Mouse (Mus musculus) erythroid progenitor cell, adult 5-6 weeks (primary cell): ENCODE measurements at regions not wholly inside any gene's neighbourhood (a gene's known extent, or its start where the extent isn't known, plus 50 kb on each side); places are given as distances from the start of the nearest gene placed in this dataset.
A peak's percentile ranks its signal among the peaks of the same experiment; 100 is the strongest.
"Not testable (repeated sequence)": the region's sequence is repeated elsewhere in the genome, so short reads cannot be mapped to it uniquely, and the experiment has no call there.

Experiments
- ATAC-seq: replicated peaks from 2 replicates; pipeline ENCODE4 v1.8.0; 2016; ENCODE audit warnings: moderate number of reproducible peaks, mild to moderate bottlenecking, moderate TSS enrichment, inconsistent platforms; ENCODE audit not compliant: poor library complexity, low FRiP score, severe bottlenecking

- no peak for ATAC-seq
Measured at GRCm38 (mm10) chr13:44650052-44650451, 79.2 kb upstream of the Jarid2 start.

DNA sequence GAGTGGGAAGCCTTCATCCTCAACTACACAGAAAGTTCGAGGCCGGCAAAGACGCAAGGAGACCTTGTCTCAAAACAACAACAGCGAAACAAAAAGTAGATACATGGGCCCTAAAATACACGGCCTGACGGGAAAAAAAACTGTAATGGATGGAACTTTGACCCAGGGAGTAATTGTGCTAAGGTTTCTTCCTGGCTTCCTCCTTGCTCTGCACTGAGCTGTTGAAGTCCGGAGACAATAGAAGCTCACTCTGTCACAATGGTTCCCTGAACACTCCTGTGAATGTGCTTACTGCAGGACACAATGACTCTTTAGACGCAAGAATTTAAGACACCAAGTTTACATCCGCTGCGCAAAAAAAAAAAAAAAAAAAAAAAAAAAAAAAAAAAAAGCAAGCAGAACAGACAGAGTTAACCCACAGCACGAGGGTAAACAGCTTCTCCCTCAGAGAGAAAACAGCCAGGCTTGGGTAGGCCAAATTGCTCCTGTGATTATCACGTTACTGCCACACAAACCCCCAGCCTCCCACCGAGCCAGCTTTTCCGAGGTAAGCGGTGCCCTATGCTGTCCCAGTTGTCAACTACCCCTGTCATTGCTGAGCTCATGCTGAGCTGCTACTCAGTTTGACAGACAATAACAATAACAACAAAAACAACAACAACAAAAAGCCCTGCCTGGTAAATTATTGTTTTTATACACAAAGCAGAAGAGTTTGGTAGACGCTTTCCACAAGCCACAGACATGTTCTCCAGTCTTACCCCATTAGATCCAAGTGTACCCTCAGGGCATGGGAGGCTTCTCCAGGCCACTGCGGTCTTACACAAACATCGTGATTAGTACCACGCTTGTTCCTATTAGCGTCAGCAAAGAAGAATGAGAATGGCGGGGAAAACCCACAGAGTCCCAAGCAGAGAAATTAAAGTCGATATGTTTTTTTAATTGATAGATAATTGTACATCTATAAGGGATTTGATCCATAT, 77.7 kb upstream of the Jarid2 start:
- ATAC-seq: no peak

DNA sequence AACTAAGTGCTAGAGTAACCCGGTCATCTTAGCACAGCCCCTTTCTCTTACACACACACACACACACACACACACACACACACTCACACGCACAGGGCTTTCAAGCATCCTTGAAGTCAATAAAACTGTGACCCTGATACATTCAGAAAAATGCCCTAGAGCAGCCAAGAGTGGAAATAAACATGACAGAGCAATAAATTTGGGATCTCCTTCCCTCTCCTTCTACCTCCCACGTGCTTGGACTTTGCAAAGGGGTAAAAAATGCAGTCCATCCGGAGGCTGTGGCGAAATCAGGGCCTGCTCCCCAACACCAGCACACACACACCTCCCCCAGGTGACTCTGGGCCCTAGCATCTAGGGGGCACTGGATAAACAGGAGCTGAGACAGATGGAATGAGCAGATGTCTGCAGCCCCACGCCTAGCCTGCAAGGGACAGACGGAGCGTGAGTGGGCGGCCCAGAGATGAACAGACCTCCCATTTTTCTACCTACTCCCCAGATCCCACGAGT, 71.3 kb upstream of the Jarid2 start:
- ATAC-seq: no peak

- ATAC-seq: no peak
Measured at GRCm38 (mm10) chr13:44659861-44660260, 69.4 kb upstream of the Jarid2 start.

DNA sequence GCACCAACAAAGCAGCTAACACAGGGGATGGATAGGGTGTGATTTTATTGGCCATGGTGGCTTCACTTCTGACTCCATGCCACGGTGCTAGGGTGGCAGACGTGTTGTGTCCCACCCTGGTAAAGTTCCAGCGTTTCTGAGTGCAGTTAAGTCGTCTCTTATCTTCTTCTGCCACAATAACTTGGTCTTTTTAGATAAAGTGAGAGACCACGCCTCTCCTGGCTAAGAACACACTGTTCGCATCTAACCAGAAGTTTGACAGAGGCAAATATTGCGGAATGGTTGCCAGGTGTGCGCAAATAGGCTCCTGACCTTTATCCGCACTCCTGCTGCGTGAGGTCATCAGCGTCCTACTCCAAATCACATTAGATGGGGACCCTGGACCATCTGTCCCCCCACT, 66.2 kb upstream of the Jarid2 start:
- peak; percentile 87 for ATAC-seq

DNA sequence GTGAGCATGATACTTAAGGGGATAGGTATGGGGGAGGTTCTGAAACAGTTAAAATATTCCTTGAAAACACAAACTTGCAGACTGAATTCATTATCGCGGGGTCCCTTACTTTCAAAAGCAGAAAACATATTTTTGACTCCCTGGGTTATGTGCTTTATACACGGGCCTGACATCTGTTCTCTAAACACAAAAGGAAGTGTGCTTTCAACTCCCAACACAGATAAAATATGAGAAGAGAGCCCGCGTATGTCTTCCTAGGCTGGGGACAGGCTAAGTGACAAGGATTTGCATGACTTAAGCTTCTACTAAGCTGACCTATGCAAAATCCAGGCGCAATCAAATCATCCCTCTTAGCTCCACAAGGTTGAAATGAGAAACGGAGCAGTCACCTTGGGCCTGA, 65.5 kb upstream of the Jarid2 start:
- 0 out of 2 replicates have a peak, but pooled peaks have one; percentile 8 for ATAC-seq

- no peak for ATAC-seq
Measured at GRCm38 (mm10) chr13:44669761-44670160, 59.5 kb upstream of the Jarid2 start.

- ATAC-seq: no peak
Measured at GRCm38 (mm10) chr13:44673337-44673966, 55.8 kb upstream of the Jarid2 start.

GRCm38 (mm10) chr13:44673967-44674357, 55.3 kb upstream of the Jarid2 start:
- ATAC-seq: peak; percentile 43; the same call in 1 of the 2 replicates

GRCm38 (mm10) chr13:44674926-44675650, 54.2 kb upstream of the Jarid2 start:
- no peak for ATAC-seq

DNA sequence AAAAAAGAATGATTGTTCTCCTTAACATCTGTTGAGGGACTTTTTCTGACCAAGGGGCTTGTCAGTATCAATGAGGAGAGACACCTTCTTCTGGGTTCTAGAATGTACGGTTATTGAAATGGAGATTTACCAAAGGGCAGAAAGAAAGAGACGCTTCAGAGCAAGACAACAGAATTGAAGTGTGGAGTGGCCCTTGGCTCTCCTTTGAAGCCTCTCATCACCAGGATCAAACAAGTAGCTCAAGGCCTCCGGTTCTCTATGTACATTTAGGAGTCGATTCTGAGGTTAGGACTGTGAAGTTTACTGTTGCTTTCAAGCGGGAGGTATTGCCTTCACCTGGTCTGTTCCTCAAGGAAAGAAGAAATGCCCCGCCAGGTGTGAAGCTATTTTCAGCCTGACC, 53.2 kb upstream of the Jarid2 start:
- ATAC-seq: no peak

DNA sequence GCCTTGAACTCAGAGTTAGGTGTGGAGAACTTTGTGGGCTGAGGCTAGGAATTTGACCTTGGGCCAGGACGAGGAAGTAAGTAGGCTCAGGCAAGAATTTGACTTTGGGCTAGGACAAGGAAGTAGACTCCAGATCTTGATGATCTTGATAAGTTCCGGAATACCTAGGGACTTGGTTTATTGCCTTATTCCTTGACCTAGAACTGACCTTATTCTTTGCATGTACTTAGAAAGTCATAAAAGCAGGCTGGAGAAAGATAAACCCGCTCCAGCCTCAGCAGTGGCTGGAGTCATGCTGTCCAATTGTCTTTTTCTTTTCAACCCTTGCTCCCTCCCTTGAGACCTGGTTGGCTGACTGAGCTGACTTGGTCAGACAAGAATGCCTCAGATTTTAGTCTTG, 51.2 kb upstream of the Jarid2 start:
- no peak for ATAC-seq

DNA sequence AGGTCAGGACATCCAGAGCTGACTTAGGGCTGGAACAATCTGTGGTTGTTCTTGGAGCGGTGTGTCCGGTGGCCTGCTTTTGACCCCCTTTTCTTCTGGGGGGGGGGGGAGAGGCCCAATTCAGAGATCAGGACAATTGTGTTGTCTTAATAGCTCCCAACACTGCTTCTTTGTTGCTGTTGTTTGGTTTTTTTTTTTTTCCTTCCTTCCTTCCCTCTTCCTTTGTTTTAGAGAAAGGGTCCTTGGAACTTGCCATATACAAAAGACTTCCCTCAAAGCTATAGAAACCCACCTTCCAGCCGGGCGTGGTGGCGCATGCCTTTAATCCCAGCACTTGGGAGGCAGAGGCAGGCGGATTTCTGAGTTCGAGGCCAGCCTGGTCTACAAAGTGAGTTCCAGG, 49.8 kb upstream of the Jarid2 start:
- ATAC-seq: not testable (repeated sequence)
